Mouse (Mus musculus) lung, adult 2 months (tissue): ENCODE measurements around the gene Tmem120a.

Experiments used
- CTCF ChIP-seq: fragments of 200-500 bp; IDR thresholded peaks from 2 replicates; pipeline ENCODE4 v1.5.1; 2011; ENCODE audit warnings: mild to moderate bottlenecking, low read length, control low read depth; ENCODE audit not compliant: insufficient read depth
- POLR2A ChIP-seq: fragments of 200-500 bp; IDR thresholded peaks from 2 replicates; pipeline ENCODE4 v1.6.1; 2011; ENCODE audit warnings: low read depth, mild to moderate bottlenecking, control low read depth, low read length, borderline replicate concordance; ENCODE audit errors: extremely low read depth

DNA sequence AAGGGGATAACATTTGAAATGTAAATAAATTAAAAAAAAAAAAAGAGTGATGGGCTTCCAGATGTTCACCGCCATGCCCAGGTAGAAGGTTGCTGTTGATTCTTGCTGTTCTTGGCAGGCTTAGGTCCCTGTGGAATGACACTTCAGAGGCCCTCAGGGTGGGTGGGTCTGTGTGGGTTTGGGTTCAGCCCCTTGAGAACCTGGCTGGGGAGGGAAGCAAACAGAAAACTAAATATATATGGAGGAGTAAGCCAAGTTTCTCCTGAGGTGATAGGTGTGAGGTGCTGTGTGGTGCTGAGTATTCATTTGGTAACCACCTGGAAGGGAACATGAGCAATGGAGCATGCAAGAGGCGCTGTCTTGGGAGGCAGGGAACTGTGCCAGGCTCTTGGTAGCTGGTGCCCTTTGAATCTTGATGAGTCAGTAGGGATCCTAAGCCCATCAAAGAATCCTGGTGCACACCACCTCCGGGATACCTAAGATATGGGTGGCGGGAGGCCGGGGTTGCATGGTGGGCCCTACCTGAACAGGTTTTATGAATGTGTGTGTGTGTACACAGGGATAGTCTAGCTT is 50.9 kb downstream of the Tmem120a start:
- TF ChIP-seq CTCF (no peak), POLR2A (no peak)
